Mouse (Mus musculus): ENCODE measurements at regions not wholly inside any gene's neighbourhood (a gene's known extent, or its start where the extent isn't known, plus 50 kb on each side); places are given as distances from the start of the nearest gene placed in this dataset.
"Not testable (repeated sequence)": the region's sequence is repeated elsewhere in the genome, so short reads cannot be mapped to it uniquely, and the experiment has no call there.

GRCm38 (mm10) chr10:43657501-43658225 is 79.6 kb downstream of the Cd24a start:
- 67% methylated on average over 8 of the region's 8 CpGs for WGBS
- Histone ChIP-seq H3K27ac (no peak overlapping the region), H3K27me3 (ENCODE audit: insufficient read depth, poor library complexity, severe bottlenecking) (no peaks in the 10 kb centered on the region), H3K9me3 (no peaks in the 10 kb centered on the region), H3K36me3 (no peaks in the 10 kb centered on the region), H3K4me1 (peaks cover 19% of the 10 kb centered on the region), H3K4me3 (no peak overlapping the region)
- DNase-seq (ENCODE audit: low spot score), result no peak

- Histone ChIP-seq H3K4me3 (no peak overlapping the region), H3K9me3 (no peaks in the 10 kb centered on the region), H3K27ac (no peak overlapping the region), H3K27me3 (ENCODE audit: insufficient read depth, poor library complexity, severe bottlenecking) (no peaks in the 10 kb centered on the region), H3K36me3 (no peaks in the 10 kb centered on the region), H3K4me1 (peaks cover 19% of the 10 kb centered on the region)
- no peak for DNase-seq (ENCODE audit: low spot score)
- 69% methylated on average over 1 of the region's 1 CpGs for WGBS
Measured at GRCm38 (mm10) chr10:43658226-43658593, 80.1 kb downstream of the Cd24a start.

- no peak for DNase-seq (ENCODE audit: low spot score)
- Histone ChIP-seq H3K4me1 (peaks cover 21% of the 10 kb centered on the region), H3K27me3 (ENCODE audit: insufficient read depth, poor library complexity, severe bottlenecking) (no peaks in the 10 kb centered on the region), H3K27ac (no peak overlapping the region), H3K4me3 (no peak overlapping the region), H3K36me3 (no peaks in the 10 kb centered on the region), H3K9me3 (no peaks in the 10 kb centered on the region)
- WGBS, result 42% methylated on average over 4 of the region's 4 CpGs
Measured at GRCm38 (mm10) chr10:43664844-43665243, 86.8 kb downstream of the Cd24a start.

- Histone ChIP-seq H3K9me3 (no peaks in the 10 kb centered on the region), H3K27me3 (ENCODE audit: insufficient read depth, poor library complexity, severe bottlenecking) (no peaks in the 10 kb centered on the region), H3K27ac (peak overlapping the region; percentile 56; the same call in 1 of the 2 replicates), H3K4me1 (peaks cover 27% of the 10 kb centered on the region), H3K4me3 (peak overlapping the region; percentile 45; the same call in 1 of the 2 replicates), H3K36me3 (no peaks in the 10 kb centered on the region)
- DNase-seq (ENCODE audit: low spot score), result no peak
- 64% methylated on average over 9 of the region's 9 CpGs for WGBS
Measured at GRCm38 (mm10) chr10:43666262-43667085, 88.4 kb downstream of the Cd24a start.

GRCm38 (mm10) chr10:43667086-43667690 is 89.1 kb downstream of the Cd24a start:
- peaks cover 27% of the 10 kb centered on the region for H3K4me1 ChIP-seq
- DNase-seq (ENCODE audit: low spot score), result no peak
- H3K4me3 ChIP-seq, result peak overlapping the region; percentile 45
- 43% methylated on average over 25 of the region's 25 CpGs for WGBS
- 0 out of 2 replicates have a peak overlapping the region, but pooled peaks have one; percentile 47 for H3K27ac ChIP-seq
- no peaks in the 10 kb centered on the region for H3K9me3 ChIP-seq
- H3K27me3 ChIP-seq (ENCODE audit: insufficient read depth, poor library complexity, severe bottlenecking), result no peaks in the 10 kb centered on the region
- H3K36me3 ChIP-seq, result no peaks in the 10 kb centered on the region

GRCm38 (mm10) chr10:43667732-43668247 is 89.7 kb downstream of the Cd24a start:
- Histone ChIP-seq H3K4me3 (peak overlapping the region; percentile 45; the same call in 1 of the 2 replicates), H3K9me3 (no peaks in the 10 kb centered on the region), H3K27ac (0 out of 2 replicates have a peak overlapping the region, but pooled peaks have one; percentile 47), H3K27me3 (ENCODE audit: insufficient read depth, poor library complexity, severe bottlenecking) (no peaks in the 10 kb centered on the region), H3K36me3 (no peaks in the 10 kb centered on the region), H3K4me1 (peaks cover 27% of the 10 kb centered on the region)
- 65% methylated on average over 11 of the region's 11 CpGs for WGBS
- no peak for DNase-seq (ENCODE audit: low spot score)

- 33% methylated on average over 5 of the region's 5 CpGs for WGBS
- Histone ChIP-seq H3K27ac (no peak overlapping the region), H3K4me1 (peaks cover 27% of the 10 kb centered on the region)
Measured at GRCm38 (mm10) chr10:43669471-43669870, 91.4 kb downstream of the Cd24a start.

GRCm38 (mm10) chr10:43670745-43671144 is 92.7 kb downstream of the Cd24a start:
- no peak for DNase-seq (ENCODE audit: low spot score)
- Histone ChIP-seq H3K9me3 (no peaks in the 10 kb centered on the region), H3K27me3 (ENCODE audit: insufficient read depth, poor library complexity, severe bottlenecking) (no peaks in the 10 kb centered on the region), H3K4me3 (no peak overlapping the region), H3K36me3 (no peaks in the 10 kb centered on the region), H3K27ac (no peak overlapping the region), H3K4me1 (peaks cover 21% of the 10 kb centered on the region)
- WGBS, result 83% methylated on average over 1 of the region's 1 CpGs

More at GRCm38 (mm10) chr10:43669471-43669870, 91.4 kb downstream of the Cd24a start:
- no peak for DNase-seq (ENCODE audit: low spot score)
- no peaks in the 10 kb centered on the region for H3K36me3 ChIP-seq
- H3K27me3 ChIP-seq (ENCODE audit: insufficient read depth, poor library complexity, severe bottlenecking), result no peaks in the 10 kb centered on the region
- no peak overlapping the region for H3K4me3 ChIP-seq
- no peaks in the 10 kb centered on the region for H3K9me3 ChIP-seq

GRCm38 (mm10) chr10:43671785-43672184 is 93.7 kb downstream of the Cd24a start:
- 62% methylated on average over 3 of the region's 3 CpGs for WGBS
- Histone ChIP-seq H3K4me1 (peaks cover 12% of the 10 kb centered on the region), H3K27ac (no peak overlapping the region), H3K4me3 (no peak overlapping the region), H3K36me3 (no peaks in the 10 kb centered on the region), H3K27me3 (ENCODE audit: insufficient read depth, poor library complexity, severe bottlenecking) (no peaks in the 10 kb centered on the region), H3K9me3 (no peaks in the 10 kb centered on the region)
- no peak for DNase-seq (ENCODE audit: low spot score)

GRCm38 (mm10) chr10:43672490-43672889 is 94.4 kb downstream of the Cd24a start:
- peaks cover 7% of the 10 kb centered on the region for H3K4me1 ChIP-seq
- no peak for DNase-seq (ENCODE audit: low spot score)
- no peaks in the 10 kb centered on the region for H3K36me3 ChIP-seq
- H3K27ac ChIP-seq, result no peak overlapping the region
- no peaks in the 10 kb centered on the region for H3K9me3 ChIP-seq
- no peak overlapping the region for H3K4me3 ChIP-seq
- H3K27me3 ChIP-seq (ENCODE audit: insufficient read depth, poor library complexity, severe bottlenecking), result no peaks in the 10 kb centered on the region
- WGBS, result 50% methylated on average over 6 of the region's 6 CpGs

- Histone ChIP-seq H3K36me3 (no peaks in the 10 kb centered on the region), H3K27ac (no peak overlapping the region), H3K27me3 (ENCODE audit: insufficient read depth, poor library complexity, severe bottlenecking) (no peaks in the 10 kb centered on the region), H3K9me3 (no peaks in the 10 kb centered on the region), H3K4me1 (peaks cover 6% of the 10 kb centered on the region), H3K4me3 (no peak overlapping the region)
- 21% methylated on average over 1 of the region's 1 CpGs for WGBS
- no peak for DNase-seq (ENCODE audit: low spot score)
Measured at GRCm38 (mm10) chr10:43674749-43675148, 96.7 kb downstream of the Cd24a start.

GRCm38 (mm10) chr10:43675495-43675894 is 97.4 kb downstream of the Cd24a start:
- H3K27me3 ChIP-seq (ENCODE audit: insufficient read depth, poor library complexity, severe bottlenecking); H3K4me1 ChIP-seq; H3K36me3 ChIP-seq; H3K27ac ChIP-seq; H3K9me3 ChIP-seq; DNase-seq (ENCODE audit: low spot score); H3K4me3 ChIP-seq: not testable (repeated sequence)
- 74% methylated on average over 1 of the region's 1 CpGs for WGBS

GRCm38 (mm10) chr10:43676289-43676688 is 98.2 kb downstream of the Cd24a start:
- no peaks in the 10 kb centered on the region for H3K4me1 ChIP-seq
- no peak for DNase-seq (ENCODE audit: low spot score)
- WGBS, result 60% methylated on average over 5 of the region's 5 CpGs
- H3K27me3 ChIP-seq (ENCODE audit: insufficient read depth, poor library complexity, severe bottlenecking), result no peaks in the 10 kb centered on the region
- H3K9me3 ChIP-seq, result no peaks in the 10 kb centered on the region
- H3K36me3 ChIP-seq, result no peaks in the 10 kb centered on the region
- H3K27ac ChIP-seq, result no peak overlapping the region
- H3K4me3 ChIP-seq, result no peak overlapping the region
